Mouse (Mus musculus): ENCODE measurements around the gene Lctl. TPM values are rescaled to one million over a fixed set of nuclear protein-coding genes. Genes with fewer than 3 reads are reported as not detected.

The Lctl gene
- total and polyA plus RNA-seq, 3 experiments, result 0.21 to 0.38 TPM; not detected in 1

DNA sequence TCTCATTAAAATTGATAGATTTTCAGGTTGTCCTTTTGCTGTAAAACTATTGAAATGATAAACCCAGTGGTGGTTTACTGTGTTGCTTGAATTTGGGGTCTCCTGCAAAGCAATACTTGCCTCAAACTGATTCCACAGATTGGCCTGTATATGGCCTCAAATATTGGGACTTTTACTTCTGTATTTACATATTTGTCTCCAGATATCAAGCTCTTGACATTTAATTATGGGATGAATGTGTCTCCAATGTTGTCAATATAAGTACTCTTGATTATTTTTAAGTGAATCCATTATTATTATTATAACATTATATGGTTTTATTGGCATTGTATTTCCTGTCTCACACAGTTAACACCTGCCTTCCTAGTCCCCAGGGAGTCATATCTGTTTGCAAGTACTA, 57.4 kb downstream of the Lctl start (continued):
- TF ChIP-seq USF1 (IDR thresholded peaks at IDR 0.05; ENCODE audit: low read depth, low read length) (no peak), RCOR1 (conservative IDR thresholded peaks at IDR 0.05; ENCODE audit: low read depth, low read length) (no peak), CTCF (conservative IDR thresholded peaks at IDR 0.05 in 1 of 2, IDR thresholded peaks at IDR 0.05 in 1 of 2; ENCODE audit: low read depth in 2 of 2, low read length in 2 of 2) (no peak), POLR2A (IDR thresholded peaks at IDR 0.05; ENCODE audit: low read depth, low read length) (no peak; the same call in 1 of the 2 replicates), BHLHE40 (IDR thresholded peaks at IDR 0.05; ENCODE audit: low read depth, low read length) (no peak), HCFC1 (IDR thresholded peaks at IDR 0.05; ENCODE audit: low read depth, low read length) (peak; percentile 13; the same call in 1 of the 2 replicates), MAX (IDR thresholded peaks at IDR 0.05; ENCODE audit: low read length) (no peak)

DNA sequence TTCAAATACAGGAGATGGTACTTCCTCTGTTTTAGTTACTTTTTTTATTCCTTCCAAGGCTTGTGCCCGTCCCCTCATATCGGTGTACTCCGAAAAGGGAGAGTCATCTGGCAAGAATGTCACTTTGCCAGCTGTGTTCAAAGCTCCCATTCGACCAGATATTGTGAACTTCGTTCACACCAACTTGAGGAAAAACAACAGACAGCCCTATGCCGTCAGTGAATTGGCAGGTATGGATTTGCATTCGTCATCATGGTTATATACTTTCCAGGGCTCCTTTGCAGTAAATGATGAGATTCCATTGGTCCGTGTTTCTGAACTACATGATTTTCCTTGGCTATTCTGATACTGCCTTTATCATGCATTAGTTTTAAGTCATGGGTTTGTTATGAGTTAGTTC, 57.8 kb downstream of the Lctl start:
- in situ Hi-C loops (cut with MboI; ENCODE audit: low pct_ligation_motif_present, low pct_unique_long_range_greater_than_20kb, low sequenced_read_pairs) (no loop called here), dilution Hi-C loops (cut with MboI; ENCODE audit: extremely low pct_ligation_motif_present, extremely low pct_unique_long_range_greater_than_20kb, low sequenced_read_pairs) (no loop called here)
- peaks cover 68% of the 10 kb centered on the region for H3K79me2 ChIP-seq (replicated peaks; ENCODE audit: control insufficient read depth, extremely low read depth, insufficient read depth, poor library complexity, severe bottlenecking)
- H3K9ac ChIP-seq (ENCODE audit: insufficient read depth, low read depth), result peak overlapping the region; percentile 93
- peaks cover 0 to 40% of the 10 kb centered on the region in 2 experiments; a peak in 2 of 4 replicates for H3K4me1 ChIP-seq (ENCODE audit: control insufficient read depth in 1 of 2, insufficient read depth in 2 of 2)
- H3K9me3 ChIP-seq (replicated peaks; ENCODE audit: low read length), result no peaks in the 10 kb centered on the region
- peaks cover 37 to 47% of the 10 kb centered on the region in 2 experiments for H3K36me3 ChIP-seq (replicated peaks in 1 of 2; ENCODE audit: control insufficient read depth in 1 of 2, insufficient read depth in 1 of 2, low read length in 1 of 2)
- TF ChIP-seq RAD21 (IDR thresholded peaks at IDR 0.05; ENCODE audit: low read depth, low read length), result no peak
- TF ChIP-seq ELF1 (IDR thresholded peaks at IDR 0.05; ENCODE audit: low read depth, low read length), result no peak
- no peak for TF ChIP-seq KAT2A (IDR thresholded peaks at IDR 0.05; ENCODE audit: insufficient replicate concordance, low read length)
- 0 out of 2 replicates have a peak, but pooled peaks have one; percentile 6 for TF ChIP-seq MYC (IDR thresholded peaks at IDR 0.05; ENCODE audit: low read depth, low read length)
- 0 out of 2 replicates have a peak, but pooled peaks have one; percentile 20 for TF ChIP-seq SIN3A (IDR thresholded peaks at IDR 0.05; ENCODE audit: low read length)
- TF ChIP-seq POLR2AphosphoS2 (IDR thresholded peaks at IDR 0.05; ENCODE audit: low read depth, low read length), result peak; percentile 66
- no peak for TF ChIP-seq NELFE (IDR thresholded peaks at IDR 0.05; ENCODE audit: low read depth, low read length)
- TF ChIP-seq CHD2 (IDR thresholded peaks at IDR 0.05; ENCODE audit: low read length), result no peak
- TF ChIP-seq BHLHE40 (IDR thresholded peaks at IDR 0.05; ENCODE audit: low read depth, low read length), result no peak
- no peak for TF ChIP-seq PAX5 (IDR thresholded peaks at IDR 0.05; ENCODE audit: low read length)
- no peak for TF ChIP-seq ZNF384 (IDR thresholded peaks at IDR 0.05; ENCODE audit: low read depth, low read length)
- H3K4me2 ChIP-seq (ENCODE audit: insufficient read depth, low read depth, poor library complexity, severe bottlenecking), result peak overlapping the region; percentile 96
- no peaks in the 10 kb centered on the region for H3K27me3 ChIP-seq (replicated peaks)
- H3K27ac ChIP-seq (ENCODE audit: insufficient read depth, low read depth), result no peak overlapping the region
- no peak for DNase-seq (ENCODE audit: extremely low read depth)
- H3K4me3 ChIP-seq (replicated peaks in 1 of 3; ENCODE audit: low read depth in 2 of 3, low read length in 2 of 3, poor library complexity in 1 of 3), result peak overlapping the region; percentile 64 to 96 (median 91)

DNA sequence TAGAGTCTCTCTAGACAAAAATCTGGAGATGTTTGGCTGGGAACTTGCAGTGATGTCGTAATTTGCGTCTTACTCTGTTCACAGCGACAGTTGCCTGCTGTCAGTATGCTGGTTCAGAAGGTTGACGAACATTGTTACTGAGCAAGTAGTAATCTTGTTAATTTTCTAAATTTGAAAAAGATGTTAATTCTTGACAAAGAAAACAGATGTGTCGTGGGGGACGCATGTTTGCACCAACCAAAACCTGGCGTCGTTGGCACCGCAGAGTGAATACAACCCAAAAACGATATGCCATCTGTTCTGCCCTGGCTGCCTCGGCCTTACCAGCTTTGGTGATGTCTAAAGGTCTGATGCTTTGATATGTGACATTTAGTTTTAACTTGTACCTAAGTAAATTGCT, 58.4 kb downstream of the Lctl start:
- TF ChIP-seq RAD21 (IDR thresholded peaks at IDR 0.05; ENCODE audit: low read depth, low read length) (no peak), MAZ (IDR thresholded peaks at IDR 0.05; ENCODE audit: low read depth, low read length) (no peak), SIN3A (IDR thresholded peaks at IDR 0.05; ENCODE audit: low read length) (no peak), CHD1 (IDR thresholded peaks at IDR 0.05; ENCODE audit: low read depth, low read length) (no peak), ZNF384 (IDR thresholded peaks at IDR 0.05; ENCODE audit: low read depth, low read length) (no peak), POLR2A (IDR thresholded peaks at IDR 0.05; ENCODE audit: low read depth, low read length) (no peak), ELF1 (IDR thresholded peaks at IDR 0.05; ENCODE audit: low read depth, low read length) (no peak), TCF12 (IDR thresholded peaks at IDR 0.05; ENCODE audit: low read depth, low read length) (no peak), IRF4 (IDR thresholded peaks at IDR 0.05; ENCODE audit: low read depth, low read length) (no peak), MXI1 (IDR thresholded peaks at IDR 0.05; ENCODE audit: low read depth, low read length) (no peak), MAX (IDR thresholded peaks at IDR 0.05; ENCODE audit: low read length) (no peak)
- DNase-seq (ENCODE audit: extremely low read depth), result no peak
- H3K27ac ChIP-seq (ENCODE audit: insufficient read depth, low read depth), result peak overlapping the region; percentile 4; the same call in 1 of the 2 replicates
- no peaks in the 10 kb centered on the region for H3K27me3 ChIP-seq (replicated peaks)
- no peaks in the 10 kb centered on the region for H3K9me3 ChIP-seq (replicated peaks; ENCODE audit: low read length)
- H3K9ac ChIP-seq (ENCODE audit: insufficient read depth, low read depth), result peak overlapping the region; percentile 93
- dilution Hi-C loops (cut with MboI; ENCODE audit: extremely low pct_ligation_motif_present, extremely low pct_unique_long_range_greater_than_20kb, low sequenced_read_pairs), result no loop called here
- peaks cover 69% of the 10 kb centered on the region for H3K79me2 ChIP-seq (replicated peaks; ENCODE audit: control insufficient read depth, extremely low read depth, insufficient read depth, poor library complexity, severe bottlenecking)
- peak overlapping the region; percentile 96 for H3K4me2 ChIP-seq (ENCODE audit: insufficient read depth, low read depth, poor library complexity, severe bottlenecking)
- peak overlapping the region; percentile 64 to 96 (median 91) for H3K4me3 ChIP-seq (replicated peaks in 1 of 3; ENCODE audit: low read depth in 2 of 3, low read length in 2 of 3, poor library complexity in 1 of 3)
- H3K36me3 ChIP-seq (replicated peaks in 1 of 2; ENCODE audit: control insufficient read depth in 1 of 2, insufficient read depth in 1 of 2, low read length in 1 of 2), result peaks cover 37 to 50% of the 10 kb centered on the region in 2 experiments
- in situ Hi-C loops (cut with MboI; ENCODE audit: low pct_ligation_motif_present, low pct_unique_long_range_greater_than_20kb, low sequenced_read_pairs), result no loop called here
- peaks cover 2 to 43% of the 10 kb centered on the region in 2 experiments; a peak in 3 of 4 replicates for H3K4me1 ChIP-seq (ENCODE audit: control insufficient read depth in 1 of 2, insufficient read depth in 2 of 2)
